Mouse (Mus musculus) lung, postnatal 25 days (tissue): Measurements from ENCODE around the gene Efcab10.

Experiments
- DNase-seq: peaks from one replicate; pipeline ENCODE4 v3.0.0; 2022; ENCODE audit warnings: low spot score

The Efcab10 gene

GRCm38 (mm10) chr12:33394804-33395623 lies at the start of gene Efcab10:
Efcab10 (plus strand) TSS chr12:33394854.
- no peak for DNase-seq

DNA sequence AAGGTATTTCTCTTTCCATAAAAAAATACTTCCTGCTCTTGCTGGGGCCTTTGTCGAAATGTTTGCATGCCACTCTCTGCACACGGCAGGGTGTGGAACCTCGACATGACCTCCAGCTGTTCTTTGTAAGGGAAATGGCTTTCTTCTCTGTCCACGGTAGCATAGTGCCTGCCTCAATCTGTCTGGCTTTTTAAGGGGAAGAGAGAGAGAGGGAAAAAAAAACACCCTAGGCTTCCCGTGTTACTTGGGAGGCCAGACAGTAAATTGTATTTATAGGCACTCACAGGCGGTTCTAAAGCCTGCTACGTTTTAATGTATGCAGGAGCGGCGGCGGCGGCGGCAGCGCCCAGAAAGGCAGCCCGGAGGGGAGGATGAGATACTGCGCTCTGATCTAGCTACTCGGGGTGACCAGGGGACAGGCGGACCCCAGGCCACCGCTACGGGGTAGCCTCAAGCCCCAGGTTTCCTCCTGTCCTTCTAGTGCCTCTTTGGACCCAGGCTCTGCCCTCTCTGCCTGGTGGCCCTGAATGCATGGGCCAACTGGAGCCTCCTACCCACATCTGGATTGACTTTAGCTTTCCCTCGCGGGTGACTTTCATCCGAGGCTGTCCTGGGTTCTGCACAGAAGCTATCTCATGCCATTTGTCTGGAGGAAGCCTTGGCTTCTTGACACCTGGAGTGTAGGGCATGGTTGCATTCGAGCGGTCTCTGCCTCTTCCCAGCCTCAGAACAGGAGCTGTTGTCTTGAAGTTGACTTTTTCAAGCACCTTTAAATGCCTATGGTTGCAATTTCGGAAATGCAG lies 49.5 kb upstream of the Efcab10 start:
- peak; percentile 21 for DNase-seq

DNA sequence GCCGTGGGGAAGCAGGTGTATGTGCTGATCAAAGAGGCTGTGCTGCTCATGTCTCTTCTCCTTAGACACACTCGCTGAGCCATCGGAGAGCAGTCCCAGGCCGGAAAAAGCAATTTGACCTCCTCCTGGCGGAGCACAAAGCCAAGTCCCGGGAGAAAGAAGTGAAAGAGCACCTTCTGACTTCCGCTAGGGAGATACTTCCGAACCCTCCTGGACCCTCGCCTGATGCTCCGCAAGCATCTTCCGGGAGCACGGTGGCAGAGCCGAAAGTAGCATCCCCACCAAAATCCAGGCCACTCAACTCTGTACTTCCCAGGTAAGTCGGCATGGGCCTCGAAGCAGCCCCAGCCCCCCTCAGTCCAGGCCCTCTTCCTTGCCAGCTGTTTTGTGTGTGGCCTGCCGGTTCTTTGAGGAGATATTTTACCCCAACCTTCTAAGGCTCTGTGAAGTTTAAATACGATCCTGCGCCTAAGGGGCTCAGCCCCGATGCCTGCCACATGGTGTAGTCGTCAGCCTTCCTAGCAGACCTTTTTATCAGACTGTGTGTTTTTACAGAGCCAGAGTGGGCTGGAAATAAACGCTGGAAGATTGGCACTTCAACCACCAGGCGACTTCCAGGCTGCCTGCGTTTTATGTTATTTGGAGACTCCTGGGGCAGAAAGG lies 48.8 kb upstream of the Efcab10 start:
- no peak for DNase-seq

DNA sequence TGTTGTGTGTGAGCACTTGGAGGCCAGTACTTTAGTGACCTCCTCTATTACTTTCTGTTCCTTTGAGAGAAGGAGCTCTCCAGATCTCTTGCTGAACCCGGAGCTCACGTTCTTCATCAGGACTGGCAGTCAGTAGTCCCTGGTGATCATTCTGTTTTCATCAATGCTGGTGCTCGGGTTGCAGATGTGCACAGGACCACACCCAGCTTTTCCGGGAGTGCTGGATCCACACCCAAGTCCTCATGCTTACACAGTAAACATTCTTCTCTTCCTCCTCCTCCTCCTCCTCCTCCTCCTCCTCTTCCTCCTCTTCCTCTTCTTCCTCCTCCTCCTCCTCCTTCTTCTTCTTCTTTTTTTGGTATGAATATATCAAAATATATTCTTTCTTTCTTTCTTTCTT lies 42.0 kb upstream of the Efcab10 start:
- DNase-seq = no peak

DNA sequence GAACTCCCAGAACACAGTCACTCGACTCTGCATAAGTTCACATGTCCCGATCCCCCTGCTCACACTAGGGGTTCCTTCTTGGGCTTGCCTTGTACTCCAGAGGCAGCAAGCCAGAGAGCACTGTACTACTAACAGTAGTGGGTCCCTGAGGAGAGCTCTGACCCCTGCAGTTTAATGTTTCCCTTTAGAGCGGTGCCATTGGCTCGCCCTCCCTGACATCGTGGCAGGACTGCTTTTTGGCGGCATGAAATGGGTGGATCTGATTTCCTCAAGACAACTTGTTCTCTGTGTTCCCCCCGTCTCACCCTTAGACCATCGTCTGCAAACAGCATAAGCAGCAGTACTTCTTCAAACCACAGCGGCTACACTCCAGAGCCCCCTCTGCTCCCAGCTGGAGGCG lies 36.3 kb upstream of the Efcab10 start:
- no peak for DNase-seq

- no peak for DNase-seq
Measured at GRCm38 (mm10) chr12:33359209-33359608, 35.4 kb upstream of the Efcab10 start.

GRCm38 (mm10) chr12:33359878-33360482 lies 34.7 kb upstream of the Efcab10 start:
- no peak for DNase-seq

GRCm38 (mm10) chr12:33360729-33361128 lies 33.9 kb upstream of the Efcab10 start:
- DNase-seq = no peak

DNA sequence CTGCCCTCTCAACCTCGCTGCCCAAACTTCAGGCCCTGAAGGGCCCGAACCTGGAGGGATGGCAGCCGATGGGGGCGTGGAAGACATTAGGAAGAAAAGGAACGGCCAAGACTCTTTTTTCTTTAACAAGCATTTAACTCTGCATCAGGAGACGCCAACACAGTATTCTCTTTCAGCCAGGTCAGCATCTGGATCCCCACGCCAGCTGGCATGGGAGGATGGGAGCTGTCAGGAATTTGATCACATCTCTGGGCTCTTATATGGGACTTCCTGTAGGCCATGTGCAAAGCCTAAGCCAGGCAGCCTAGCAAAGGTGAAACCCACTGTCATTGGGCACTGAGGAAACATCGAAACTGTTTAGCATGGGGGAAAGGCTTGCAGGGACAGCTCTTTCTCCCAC lies 30.1 kb upstream of the Efcab10 start:
- no peak for DNase-seq

- no peak for DNase-seq
Measured at GRCm38 (mm10) chr12:33365133-33365532, 29.5 kb upstream of the Efcab10 start.

GRCm38 (mm10) chr12:33369555-33369954 lies 25.1 kb upstream of the Efcab10 start:
- DNase-seq = no peak

DNA sequence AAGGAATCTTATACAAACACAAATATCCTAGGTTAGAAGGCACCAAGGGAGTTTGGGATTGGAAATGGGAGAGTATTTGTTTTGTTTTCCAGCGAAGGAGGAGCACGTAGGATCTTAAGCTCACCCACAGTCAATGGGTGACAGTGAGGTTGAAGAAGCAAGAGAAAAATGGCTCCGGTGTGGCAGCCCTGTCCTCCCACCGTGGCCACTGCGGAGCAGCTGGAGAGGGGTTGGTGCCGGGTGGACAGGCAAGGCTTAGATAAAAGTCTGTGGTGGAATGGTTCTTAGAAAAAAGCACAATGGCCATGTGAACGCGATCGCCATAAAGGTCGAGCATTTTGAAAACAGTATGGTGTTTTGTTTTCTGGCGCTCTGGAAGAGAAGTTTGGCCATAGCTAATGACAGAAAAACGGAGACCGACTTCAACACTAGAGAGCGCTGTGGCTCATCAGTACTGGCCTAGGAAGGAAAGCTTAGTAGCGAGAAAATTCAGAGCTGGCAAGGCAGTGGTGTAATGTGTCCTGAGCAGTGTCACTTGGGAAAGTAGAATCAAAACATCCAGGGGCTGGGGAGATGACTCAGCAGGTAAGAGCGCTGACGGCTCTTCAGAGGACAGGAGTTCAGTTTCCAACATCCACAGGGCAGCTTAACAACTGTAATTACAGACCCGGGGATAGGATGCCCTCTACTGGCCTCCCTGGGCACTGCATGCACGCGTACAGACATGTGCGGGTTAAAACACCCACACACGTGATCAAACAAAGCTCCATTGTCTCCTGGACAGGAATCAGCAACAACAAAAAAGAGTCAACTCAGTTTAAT lies 14.8 kb upstream of the Efcab10 start:
- DNase-seq = peak; percentile 72

GRCm38 (mm10) chr12:33388842-33389241 lies 5.8 kb upstream of the Efcab10 start:
- peak; percentile 67 for DNase-seq

- DNase-seq = no peak
Measured at GRCm38 (mm10) chr12:33390844-33391560, 3.7 kb upstream of the Efcab10 start.

DNA sequence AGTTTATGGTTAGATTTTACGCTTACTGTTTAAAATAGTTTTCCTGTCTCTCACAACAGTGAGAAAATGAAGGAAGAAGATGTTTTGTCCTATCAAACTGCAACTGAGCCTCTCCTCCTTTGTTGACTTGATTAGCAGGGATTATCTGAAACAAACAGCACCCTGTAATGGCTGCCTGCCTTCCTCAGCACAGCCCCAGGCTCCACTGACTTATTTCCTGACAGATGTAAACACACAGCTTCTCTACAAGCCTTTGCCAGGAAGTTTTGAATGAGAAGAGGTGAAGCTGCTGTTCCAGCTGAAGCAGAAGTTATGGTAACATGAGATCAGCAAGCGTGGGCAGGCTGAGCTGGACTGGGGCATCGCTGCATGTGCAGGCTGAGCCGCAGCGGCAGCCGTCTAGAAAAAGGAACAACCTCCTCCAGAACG lies 8.6 kb downstream of the Efcab10 start:
- DNase-seq = peak; percentile 38

GRCm38 (mm10) chr12:33404996-33405395 lies 10.3 kb downstream of the Efcab10 start:
- no peak for DNase-seq

DNA sequence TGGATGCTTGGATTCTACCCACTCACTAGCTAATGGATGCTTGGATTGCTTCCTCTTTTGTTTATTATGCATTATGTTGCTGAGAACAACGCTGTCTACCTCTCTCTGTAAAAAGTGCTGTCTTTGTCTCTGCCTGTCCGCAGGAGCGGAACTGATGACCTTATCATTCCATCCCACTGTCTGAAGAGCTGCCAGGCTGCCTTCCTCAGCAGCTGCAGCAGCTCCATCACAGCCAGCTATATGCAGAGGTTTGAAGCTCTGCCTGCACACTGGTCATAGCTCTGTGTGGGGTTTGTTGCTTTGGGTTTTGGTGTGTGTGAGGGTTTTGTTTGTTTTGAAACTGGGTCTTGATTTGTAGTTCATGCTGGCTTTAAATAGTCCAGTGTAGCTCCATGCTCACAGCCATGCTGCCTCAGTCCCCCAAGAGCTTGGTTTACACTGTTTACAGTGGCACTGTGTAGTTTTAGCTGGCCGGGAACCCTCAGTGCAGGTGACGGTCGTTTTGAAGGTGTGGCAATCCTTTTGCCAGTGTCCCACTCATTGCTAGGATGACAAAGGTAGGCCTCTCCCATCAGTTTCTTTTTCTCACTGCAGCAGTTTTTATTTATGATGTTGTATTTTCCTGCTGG lies 10.9 kb downstream of the Efcab10 start:
- no peak for DNase-seq

- no peak for DNase-seq
Measured at GRCm38 (mm10) chr12:33411580-33412151, 17.0 kb downstream of the Efcab10 start.

DNA sequence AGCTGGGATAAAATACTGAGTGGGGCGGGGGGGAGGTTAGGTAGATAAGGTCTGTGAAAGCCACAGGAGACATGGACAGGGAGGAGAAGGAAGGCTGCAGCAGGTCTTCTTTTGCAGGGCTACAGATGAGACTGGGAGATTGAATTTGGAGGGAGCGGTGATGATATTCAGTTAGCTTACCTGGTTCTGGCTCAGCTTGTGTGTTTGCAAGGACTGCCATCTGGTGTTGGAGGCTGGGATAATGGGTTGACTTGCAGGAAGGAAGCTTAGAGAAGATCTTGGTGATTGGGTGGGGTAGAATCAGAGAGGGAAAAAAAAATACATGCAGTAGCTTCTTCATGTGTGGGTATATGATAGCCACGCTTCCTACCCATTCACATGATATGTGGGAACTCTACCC lies 29.7 kb downstream of the Efcab10 start:
- peak; percentile 18 for DNase-seq

DNA sequence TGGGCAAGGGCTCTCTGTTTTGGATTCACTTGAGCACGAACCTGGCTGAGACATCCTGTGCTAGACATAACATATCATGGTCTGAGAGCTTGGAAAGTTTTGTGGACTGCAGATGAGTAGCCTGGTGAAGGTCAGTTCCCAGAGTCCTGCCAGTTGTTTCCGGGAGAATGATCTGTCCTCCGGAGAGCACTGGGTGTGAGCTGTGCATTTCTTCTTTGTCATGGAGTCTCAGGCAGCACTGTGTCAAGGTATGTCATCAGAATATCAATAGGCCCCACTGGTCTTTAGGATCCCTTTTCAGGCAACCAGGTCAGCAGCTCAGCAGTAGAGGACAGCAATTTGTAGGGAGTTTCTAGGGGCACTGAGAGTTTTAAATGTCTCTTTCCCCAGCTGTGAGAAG lies 32.6 kb downstream of the Efcab10 start:
- no peak for DNase-seq
